Mouse (Mus musculus) C2C12 (cell line): ENCODE results near the gene Acad10.
"Not testable (repeated sequence)": the region's sequence is repeated elsewhere in the genome, so short reads cannot be mapped to it uniquely, and the experiment has no call there.

Experiments used
- CEBPB ChIP-seq: IDR thresholded peaks from one replicate; pipeline ENCODE4 v1.6.1; 2011; ENCODE audit warnings: low read depth, mild to moderate bottlenecking, control low read depth, moderate library complexity
- FOSL1 ChIP-seq: IDR thresholded peaks from one replicate; pipeline ENCODE4 v1.8.0; 2011; ENCODE audit warnings: mild to moderate bottlenecking, low read length; ENCODE audit not compliant: poor library complexity, insufficient read depth, severe bottlenecking
- MAX ChIP-seq: IDR thresholded peaks from one replicate; pipeline ENCODE4 v1.6.1; 2011; ENCODE audit warnings: mild to moderate bottlenecking, control low read depth
- MYOD1 ChIP-seq: IDR thresholded peaks from one replicate; pipeline ENCODE4 v1.6.1; 2011; ENCODE audit warnings: low read depth; ENCODE audit not compliant: control insufficient read depth, insufficient read length

DNA sequence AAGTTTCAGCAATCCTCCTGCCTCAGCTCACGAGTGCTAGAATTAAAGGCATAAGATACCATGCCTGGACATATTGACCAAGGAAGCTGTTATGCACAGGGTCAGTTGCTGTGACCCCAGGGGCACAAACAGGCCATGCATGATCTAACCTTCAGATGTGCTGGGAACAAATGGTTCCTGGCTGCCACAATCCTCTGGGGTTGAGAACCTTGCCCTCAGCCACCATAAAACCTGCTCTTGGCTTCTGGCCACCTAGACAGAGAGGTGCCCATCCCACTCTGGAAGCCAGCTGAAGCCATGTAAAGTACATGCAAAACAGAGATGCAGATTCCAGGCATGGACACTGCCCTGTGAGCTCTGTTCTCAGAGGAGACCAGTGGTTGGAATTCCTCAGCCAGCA, 56.5 kb downstream of the Acad10 start:
- not testable (repeated sequence) for TF ChIP-seq MYOD1, FOSL1, MAX, CEBPB
